Mouse (Mus musculus) left cerebral cortex, adult 8-10 months (tissue): ENCODE measurements around the gene Bahd1. TPM values are rescaled to one million over a fixed set of nuclear protein-coding genes. Genes with fewer than 3 reads are reported as not detected.

Experiments used
- DNase-seq, 2 experiments: peaks; one replicate each; pipeline ENCODE4 v3.0.0; 2022; ENCODE audit warnings: low spot score in 2 of 2
- total RNA-seq, 4 experiments: library from RNA; stranded (reverse); gene quantifications; 2 replicates each; pipeline ENCODE4 v1.2.4; 2022

Bahd1 gene
- total RNA-seq, 4 experiments from 2014 or later, result 41.8 to 49.3 (median 42.6) TPM

- DNase-seq, result no peak
Measured at GRCm38 (mm10) chr2:118897808-118898207, 2.4 kb upstream of the Bahd1 start.

DNA sequence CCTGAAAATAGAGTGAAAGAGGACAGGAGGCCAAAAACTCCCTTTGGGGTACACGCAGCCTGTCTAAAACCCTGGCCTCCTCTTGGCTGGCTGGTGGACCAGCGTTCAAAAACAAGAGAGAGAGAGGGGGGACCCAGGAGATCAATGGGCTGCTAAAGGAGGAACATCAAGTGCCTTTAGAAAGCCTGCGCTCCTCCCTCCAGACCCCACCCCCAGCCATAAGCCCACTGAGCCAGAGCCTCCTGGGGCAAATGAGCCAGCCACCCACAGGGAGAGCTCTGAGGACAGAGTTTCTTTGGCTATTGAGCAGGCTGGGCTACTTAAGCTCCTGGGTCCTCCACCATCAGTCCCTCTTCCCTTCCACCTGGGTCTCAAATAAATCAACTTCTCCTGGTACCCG, 1.4 kb upstream of the Bahd1 start:
- DNase-seq, result no peak

DNA sequence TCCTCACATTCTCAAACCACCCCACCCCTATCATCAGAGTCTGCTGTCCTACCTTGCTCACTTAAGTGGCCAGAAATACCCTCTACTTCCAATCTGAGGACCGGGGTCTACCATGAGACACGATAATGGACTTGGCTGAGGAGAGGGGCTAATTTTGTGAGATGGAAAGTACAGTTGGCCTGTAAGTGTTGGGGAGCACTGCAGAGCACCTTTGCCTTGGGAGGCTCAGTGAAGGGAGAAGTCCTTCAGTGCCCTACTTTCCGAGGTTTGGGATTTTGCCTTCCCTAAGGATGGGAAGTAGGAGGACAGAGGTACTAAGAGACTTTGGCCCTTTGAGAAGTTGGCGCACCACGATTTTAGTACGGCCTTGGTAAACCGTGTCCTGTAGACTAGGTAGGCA, 871 bp upstream of the Bahd1 start:
- no peak for DNase-seq

DNA sequence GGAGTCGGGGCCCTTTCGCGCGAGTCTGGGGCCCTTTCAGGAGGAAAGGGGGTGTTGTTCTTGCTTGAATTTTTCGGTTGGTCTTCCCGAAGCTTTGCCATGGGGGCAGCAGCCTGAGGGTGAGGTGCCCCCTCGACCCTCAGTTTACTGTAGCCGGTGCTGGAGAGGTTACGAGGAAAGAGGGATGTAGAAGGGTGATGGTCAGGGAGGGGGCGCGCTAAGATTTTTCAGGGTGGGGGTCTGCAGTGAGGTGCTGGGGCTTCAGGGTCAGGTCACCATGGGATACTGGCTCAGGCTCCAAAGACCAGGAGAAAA, 606 bp downstream of the Bahd1 start:
- DNase-seq, result peak in 1 of 2 experiments; percentile 30

DNA sequence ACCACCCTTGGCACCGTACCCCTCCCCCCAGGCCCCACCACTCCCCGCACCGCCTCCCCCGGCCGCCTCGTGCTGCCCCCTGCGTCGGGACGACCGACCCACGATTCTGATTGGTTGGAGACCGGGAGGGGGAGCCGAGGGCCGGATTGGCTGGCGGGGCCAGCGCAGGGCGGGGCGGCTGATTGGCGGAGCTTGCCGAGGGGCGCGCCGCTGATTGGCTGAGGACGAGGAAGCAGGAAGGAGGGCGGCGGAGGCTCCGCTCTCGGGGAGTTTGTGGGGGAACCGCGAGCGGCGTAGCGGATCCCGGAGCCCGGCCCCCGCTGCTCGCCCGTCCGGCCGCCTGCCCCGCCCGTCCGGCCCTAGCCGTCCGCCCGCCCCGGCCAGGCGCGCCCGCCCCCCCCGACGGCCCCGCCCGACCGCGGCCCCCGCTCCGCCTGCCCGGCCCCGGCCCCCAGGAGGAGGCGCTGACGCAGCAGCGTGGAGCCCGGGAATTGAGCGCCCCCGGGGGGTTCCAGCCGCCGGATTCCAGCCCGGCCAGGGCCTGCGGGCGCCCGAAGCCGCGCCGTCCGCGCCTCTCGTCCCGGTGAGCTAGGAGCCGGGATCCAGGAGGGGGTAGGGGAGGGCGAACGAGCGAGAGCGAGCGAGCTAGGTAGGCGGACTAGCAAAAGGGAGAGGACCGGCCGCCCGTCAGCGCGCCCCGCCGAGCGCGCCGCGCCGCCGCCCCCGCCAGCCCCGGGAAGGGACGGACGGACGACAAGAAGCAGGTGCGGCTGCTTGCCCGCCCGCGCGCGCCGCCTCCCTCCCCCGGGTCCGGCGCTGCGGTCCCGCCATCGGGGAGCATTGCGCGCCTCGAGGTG, 1.2 kb downstream of the Bahd1 start:
- DNase-seq, result peak; percentile 91 to 96

DNA sequence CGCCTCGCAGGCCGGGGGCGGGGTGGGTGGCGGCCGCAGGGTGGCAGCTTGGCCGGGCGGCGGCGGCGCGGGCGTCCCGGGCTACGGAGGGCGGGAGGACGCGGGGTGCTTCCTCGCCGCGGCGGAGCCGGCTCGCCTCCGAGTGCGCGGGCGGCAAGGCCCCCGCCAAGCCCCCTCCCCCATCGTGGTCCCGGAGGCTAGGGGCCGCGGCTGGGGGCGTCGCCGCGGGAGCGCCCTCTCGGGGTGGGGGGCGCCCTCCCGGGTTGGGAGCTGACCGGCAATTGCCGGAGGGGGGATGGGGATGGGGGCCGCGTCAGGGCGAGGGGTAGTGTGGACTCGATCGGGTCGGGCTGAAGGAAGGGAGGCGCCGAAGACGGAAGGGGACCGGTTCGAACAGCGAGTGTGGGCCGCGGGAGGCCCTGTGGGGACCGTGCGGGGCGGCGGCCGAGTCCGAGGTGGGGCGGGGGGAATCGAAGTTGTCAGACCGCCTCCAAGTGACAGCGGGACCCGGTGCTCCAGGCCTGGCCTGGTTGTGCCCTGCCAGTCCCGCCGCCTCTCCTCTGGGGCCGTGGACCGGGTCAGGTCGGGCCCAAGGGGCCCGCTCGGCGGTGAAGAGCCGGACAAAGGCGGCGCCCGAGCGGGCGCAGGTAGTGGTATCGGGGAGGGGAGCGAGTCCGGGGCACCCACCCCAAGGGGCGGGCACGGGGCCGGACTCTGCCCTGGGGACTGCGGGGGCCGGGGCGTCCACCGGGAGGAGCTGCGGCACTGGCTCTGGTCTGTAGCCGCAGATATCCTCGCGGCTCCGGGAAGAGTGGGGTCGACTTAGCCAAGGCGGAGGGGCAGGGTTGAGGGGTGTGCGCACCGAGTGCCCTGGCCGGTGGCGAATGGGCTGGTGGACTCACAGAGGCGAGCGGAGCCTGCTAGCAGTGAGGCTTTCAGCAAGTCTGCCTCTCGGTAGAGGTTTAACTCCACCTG, 2.2 kb downstream of the Bahd1 start:
- peak in 1 of 2 experiments; percentile 38 for DNase-seq

GRCm38 (mm10) chr2:118903333-118903741, 3.2 kb downstream of the Bahd1 start:
- no peak for DNase-seq

DNA sequence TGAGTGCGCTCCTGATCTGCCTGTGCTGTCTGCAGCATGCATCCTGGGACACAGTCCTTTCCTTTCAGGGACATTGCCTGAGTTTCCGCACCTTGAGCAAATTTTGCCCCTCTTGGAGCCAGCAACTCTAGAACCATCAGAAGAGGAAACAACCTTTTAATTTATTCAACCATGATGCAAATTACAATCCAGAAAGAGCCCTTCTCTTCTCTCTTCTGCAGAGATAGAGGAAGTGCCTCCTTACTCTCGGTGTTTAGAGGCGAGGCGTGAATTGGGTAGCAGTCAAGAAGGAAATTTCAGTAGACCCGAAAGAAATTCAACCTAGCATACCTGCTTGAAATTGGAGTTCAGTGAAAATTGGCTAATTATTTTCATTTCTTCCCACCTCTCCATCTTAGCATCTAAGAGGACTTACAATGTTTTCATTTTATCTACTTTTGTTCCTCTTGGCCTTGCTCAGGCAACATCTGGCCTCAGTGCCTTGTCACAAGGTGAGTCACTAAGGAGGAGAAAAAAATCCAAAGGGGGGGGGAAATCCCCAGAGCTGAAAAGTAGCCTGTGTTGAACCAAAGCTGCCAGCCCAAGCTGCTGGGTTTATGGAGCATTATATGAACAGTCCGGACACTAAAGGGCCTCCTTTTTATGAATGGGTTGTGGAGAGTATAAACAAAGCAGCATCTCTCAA, 5.4 kb downstream of the Bahd1 start:
- DNase-seq, result no peak

DNA sequence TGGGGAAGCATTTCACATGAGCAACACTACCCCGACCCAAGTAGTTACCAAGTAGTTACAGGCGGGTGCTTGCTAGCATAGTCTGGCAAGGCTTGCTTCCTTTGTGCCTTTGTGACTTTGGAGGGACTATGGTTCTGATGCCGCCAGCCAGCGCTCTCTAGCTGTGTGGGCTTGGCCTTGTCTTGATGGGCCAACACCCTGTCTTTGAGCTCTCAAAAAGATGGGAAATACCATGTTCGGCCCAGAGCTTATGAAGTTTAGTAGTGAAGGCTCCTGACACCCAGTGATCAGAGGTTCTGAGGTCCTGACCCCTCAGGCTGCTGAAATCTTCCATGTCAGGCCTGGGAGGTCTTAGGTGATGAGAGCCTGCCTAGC, 5.9 kb downstream of the Bahd1 start:
- no peak for DNase-seq

DNA sequence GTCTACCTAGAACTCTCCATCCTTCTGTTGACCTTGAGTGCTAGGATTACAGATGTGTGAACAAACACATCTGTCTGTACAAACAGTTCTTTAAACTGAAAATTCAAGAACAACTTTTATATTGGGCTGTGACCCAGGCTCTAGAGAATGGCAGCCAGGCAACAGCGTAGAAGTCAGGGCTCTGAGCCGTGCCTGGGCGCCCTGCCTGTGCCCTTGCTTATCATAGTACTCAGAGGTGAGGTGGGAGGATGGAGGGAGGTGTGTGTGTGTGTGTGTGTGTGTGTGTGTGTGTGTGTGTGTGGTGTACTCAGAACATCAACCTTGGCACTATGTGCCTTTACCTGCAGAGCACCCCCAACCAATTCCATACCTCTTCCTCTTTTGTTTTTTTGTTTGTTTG, 7.6 kb downstream of the Bahd1 start:
- no peak for DNase-seq

DNA sequence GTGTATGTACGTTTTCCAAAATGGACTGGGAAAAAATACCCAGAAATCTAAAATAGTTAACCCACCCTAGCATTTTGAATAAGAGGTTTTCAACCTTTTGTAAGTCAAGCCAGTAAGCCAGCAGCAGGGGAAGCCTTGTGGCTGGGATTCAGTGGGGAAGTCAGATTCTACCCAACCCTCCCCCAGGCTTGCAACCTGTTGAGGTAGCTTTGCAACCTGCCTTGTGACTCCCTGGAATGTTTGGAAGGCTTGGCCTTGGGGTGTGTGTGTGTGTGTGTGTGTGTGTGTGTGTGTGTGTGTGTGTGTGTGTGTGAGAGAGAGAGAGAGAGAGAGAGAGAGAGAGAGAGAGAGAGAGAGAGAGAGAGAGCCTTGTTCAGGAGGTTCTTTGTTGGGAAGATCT, 9.0 kb downstream of the Bahd1 start:
- DNase-seq, result no peak

DNA sequence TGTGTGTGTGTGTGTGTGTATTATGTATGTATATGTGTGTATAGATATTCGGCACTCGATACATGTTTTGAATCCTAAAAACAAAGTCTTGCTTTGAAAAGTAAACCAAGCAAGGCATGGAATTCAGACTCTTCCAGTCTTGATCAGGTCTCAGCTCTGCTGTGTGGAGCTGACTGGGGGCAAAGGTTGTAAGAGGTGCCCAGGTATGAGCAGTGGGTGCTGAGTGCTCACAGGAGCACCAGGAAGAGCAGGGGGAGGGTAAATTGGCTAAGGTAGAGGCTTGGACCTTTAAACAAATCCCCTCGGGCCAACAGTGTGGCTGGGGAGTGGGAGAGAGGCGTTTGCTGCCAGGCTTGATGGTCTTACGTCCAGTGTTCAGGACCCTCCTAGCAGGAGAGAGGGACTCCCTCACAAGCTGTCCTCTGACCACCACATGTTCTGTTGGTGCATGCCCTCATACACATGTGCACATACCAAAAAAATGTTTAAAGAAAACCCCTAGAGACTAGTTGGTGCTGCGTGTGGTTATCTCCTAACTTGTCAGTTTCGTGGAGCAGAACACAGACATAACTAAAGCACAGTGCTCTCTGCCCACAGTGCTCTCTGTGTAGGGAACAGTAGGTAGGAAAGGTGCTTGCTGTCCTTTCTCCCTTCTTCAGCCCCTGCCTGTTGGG, 10.6 kb downstream of the Bahd1 start:
- no peak for DNase-seq

DNA sequence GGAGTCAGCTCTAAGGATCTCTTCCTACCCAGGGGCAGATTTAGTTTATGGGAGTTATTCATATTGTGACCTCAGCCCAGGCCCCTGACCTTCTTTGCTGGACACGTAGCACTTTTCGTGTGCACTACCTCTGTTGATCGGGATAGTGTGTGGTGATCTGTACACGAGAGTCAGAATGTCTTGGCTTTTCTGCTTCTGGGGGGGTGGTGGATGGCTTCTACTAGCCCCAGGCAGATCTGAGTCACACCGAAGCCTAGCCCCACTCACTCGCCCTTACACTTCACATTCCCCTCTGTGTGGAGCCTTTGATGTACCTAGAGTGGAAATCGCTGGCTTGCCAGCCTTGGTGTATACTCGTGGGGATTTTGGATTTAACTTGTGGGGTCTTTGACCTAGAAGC, 12.5 kb downstream of the Bahd1 start:
- DNase-seq, result no peak

GRCm38 (mm10) chr2:118913551-118914276, 13.5 kb downstream of the Bahd1 start:
- no peak for DNase-seq

- DNase-seq, result no peak
Measured at GRCm38 (mm10) chr2:118914685-118915084, 14.5 kb downstream of the Bahd1 start.

- DNase-seq, result no peak
Measured at GRCm38 (mm10) chr2:118916436-118916835, 16.3 kb downstream of the Bahd1 start.

- DNase-seq, result no peak
Measured at GRCm38 (mm10) chr2:118918543-118918942, 18.4 kb downstream of the Bahd1 start.

DNA sequence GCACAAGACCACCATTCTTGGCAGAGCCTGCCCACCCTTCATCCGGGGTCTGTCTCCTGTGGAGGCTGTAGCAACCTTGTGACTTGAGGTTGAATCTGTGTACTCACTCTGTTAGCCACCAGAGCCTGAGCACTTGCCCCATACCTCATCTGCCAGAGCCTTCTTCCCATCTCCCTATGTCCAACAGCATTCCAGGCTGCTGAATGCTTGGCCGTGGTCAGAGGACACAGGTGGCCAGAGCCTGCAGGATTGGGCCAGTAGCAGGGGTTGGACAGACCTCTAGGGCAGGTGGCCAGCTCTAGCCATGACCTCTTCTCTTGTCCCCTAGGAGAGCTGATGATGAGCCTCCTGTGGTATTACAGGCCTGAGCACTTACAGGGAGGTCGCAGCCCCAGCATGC, 20.3 kb downstream of the Bahd1 start:
- no peak for DNase-seq

- DNase-seq, result no peak
Measured at GRCm38 (mm10) chr2:118925952-118926351, 25.8 kb downstream of the Bahd1 start.

DNA sequence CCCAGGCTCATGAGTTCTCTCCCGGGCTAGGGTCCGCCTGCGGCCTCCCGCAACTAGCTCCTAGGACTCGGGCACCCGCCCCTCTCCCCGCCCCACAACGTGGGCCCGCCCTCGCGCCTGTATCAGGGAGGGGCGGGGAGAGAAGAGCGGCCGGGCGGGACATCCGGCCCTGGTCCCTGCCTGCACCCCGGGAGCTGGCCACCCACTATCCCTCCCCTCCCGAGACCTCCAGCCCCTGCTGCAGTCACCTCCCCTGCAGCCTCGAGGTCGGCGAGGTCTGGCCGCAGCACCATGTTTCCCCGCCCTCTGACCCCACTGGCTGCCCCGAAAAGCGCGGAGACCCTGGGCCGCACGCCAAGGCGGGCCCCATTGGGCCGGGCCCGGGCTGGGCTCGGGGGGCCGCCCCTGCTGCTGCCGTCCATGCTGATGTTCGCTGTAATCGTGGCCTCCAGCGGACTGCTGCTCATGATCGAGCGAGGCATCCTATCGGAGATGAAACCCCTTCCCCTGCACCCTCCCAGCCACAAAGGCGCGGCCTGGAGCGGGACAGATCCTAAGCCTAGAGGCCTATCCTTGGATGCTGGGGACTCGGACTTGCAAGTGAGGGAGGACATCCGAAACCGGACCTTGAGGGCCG, 26.3 kb downstream of the Bahd1 start, which contains the start of gene Chst14:
TSS of gene Chst14 (plus strand) at position 136 of the 637 bp plus-strand sequence.
- DNase-seq, result peak in 1 of 2 experiments; percentile 27
